Mouse (Mus musculus): ENCODE measurements around the gene Elob. TPM values are rescaled to one million over a fixed set of nuclear protein-coding genes. Genes with fewer than 3 reads are reported as not detected.

The Elob gene
- polyA plus RNA-seq, 1 experiment from 2014 or later, result 610 TPM

GRCm38 (mm10) chr17:23853292-23853691, 24.4 kb upstream of the Elob start:
- ATAC-seq (no peak), DNase-seq (ENCODE audit: low read depth, low spot score) (no peak)
- CTCF ChIA-PET, result interaction anchor here (0.8 to 2.1 kb wide), 10 partner anchors 12 to 107 kb away, joined by 3 to 11 read pairs (median 5); partner anchors contain the start of genes Elob and Prss33
- POLR2A ChIA-PET, result interaction anchor here (1.4 to 1.8 kb wide), 2 partner anchors 17 to 23 kb away, joined by 3 to 4 read pairs; partner anchors contain the start of gene Prss33
- H3K27me3 ChIP-seq, result no peaks in the 10 kb centered on the region
- in situ Hi-C loops (cut with MboI; ENCODE audit: low pct_unique_long_range_greater_than_20kb), result no loop called here
- peak; percentile 64 for TF ChIP-seq CTCF (IDR thresholded peaks at IDR 0.05)

- TF ChIP-seq CTCF (IDR thresholded peaks at IDR 0.05), result peak; percentile 93
- POLR2A ChIA-PET, result no interaction called here
- CTCF ChIA-PET, result interaction anchor here (0.6 to 2.6 kb wide), 5 partner anchors 22 to 125 kb away, joined by 3 to 9 read pairs (median 3); partner anchors contain the start of gene Elob
- ATAC-seq (no peak), DNase-seq (ENCODE audit: low read depth, low spot score) (no peak)
- H3K27me3 ChIP-seq, result no peaks in the 10 kb centered on the region
- in situ Hi-C loops (cut with MboI; ENCODE audit: low pct_unique_long_range_greater_than_20kb), result no loop called here
These were observed 22.2 kb upstream of the Elob start for GRCm38 (mm10) chr17:23850853-23851749.

- ChIA-PET CTCF (interaction anchor here (1.4 to 2.6 kb wide), 2 partner anchors 20 to 25 kb away, joined by 4 to 9 read pairs; partner anchors contain the start of gene Elob), POLR2A (no interaction called here)
- no peaks in the 10 kb centered on the region for H3K27me3 ChIP-seq
- peak; percentile 31 for TF ChIP-seq CTCF (IDR thresholded peaks at IDR 0.05)
- in situ Hi-C loops (cut with MboI; ENCODE audit: low pct_unique_long_range_greater_than_20kb), result no loop called here
- DNase-seq (ENCODE audit: low read depth, low spot score) (no peak), ATAC-seq (no peak)
These were observed 21.1 kb upstream of the Elob start for GRCm38 (mm10) chr17:23850028-23850427.

GRCm38 (mm10) chr17:23843812-23844273, 14.9 kb upstream of the Elob start, which contains the start of the genes Prss32 and Prss41:
TSS of gene Prss32 (plus strand) at chr17:23843855.
TSS of gene Prss41 (minus strand) at chr17:23844172.
- DNase-seq (ENCODE audit: low read depth, low spot score), result no peak
- H3K27me3 ChIP-seq, result no peaks in the 10 kb centered on the region
- in situ Hi-C loops (cut with MboI; ENCODE audit: low pct_unique_long_range_greater_than_20kb), result no loop called here
- ChIA-PET POLR2A (no interaction called here), CTCF (interaction anchor here (0.9 to 2.9 kb wide), 13 partner anchors 10 to 138 kb away, joined by 3 to 23 read pairs (median 4); partner anchors contain the start of gene Elob)
- peak; percentile 67 for TF ChIP-seq CTCF (IDR thresholded peaks at IDR 0.05)
- no peak for ATAC-seq

GRCm38 (mm10) chr17:23843141-23843811, 14.3 kb upstream of the Elob start:
- CTCF ChIA-PET, result interaction anchor here (0.9 to 2.9 kb wide), 12 partner anchors 11 to 139 kb away, joined by 3 to 23 read pairs (median 5); partner anchors contain the start of gene Elob
- H3K27me3 ChIP-seq, result no peaks in the 10 kb centered on the region
- POLR2A ChIA-PET, result no interaction called here
- DNase-seq (ENCODE audit: low read depth, low spot score), result no peak
- peak; percentile 53 for TF ChIP-seq CTCF (IDR thresholded peaks at IDR 0.05)
- ATAC-seq, result no peak
- in situ Hi-C loops (cut with MboI; ENCODE audit: low pct_unique_long_range_greater_than_20kb), result no loop called here

- DNase-seq (ENCODE audit: low read depth, low spot score), result no peak
- in situ Hi-C loops (cut with MboI; ENCODE audit: low pct_unique_long_range_greater_than_20kb), result no loop called here
- TF ChIP-seq CTCF (IDR thresholded peaks at IDR 0.05), result no peak
- ChIA-PET POLR2A (no interaction called here), CTCF (interaction anchor here (1.2 to 1.7 kb wide), 2 partner anchors 11 to 12 kb away, joined by 3 to 5 read pairs; no protein-coding TSS in a partner anchor)
- H3K27me3 ChIP-seq, result no peaks in the 10 kb centered on the region
- ATAC-seq, result peak; percentile 14
These were observed 12.2 kb upstream of the Elob start for GRCm38 (mm10) chr17:23841145-23841544.

- ChIA-PET CTCF (interaction anchor here (0.8 to 1.3 kb wide), 2 partner anchors 17 to 35 kb away, joined by 3 read pairs; no protein-coding TSS in a partner anchor), POLR2A (interaction anchor here (1.0 kb wide), 1 partner anchor 18 kb away, joined by 4 read pairs; no protein-coding TSS in a partner anchor)
- in situ Hi-C loops (cut with MboI; ENCODE audit: low pct_unique_long_range_greater_than_20kb), result no loop called here
- ATAC-seq, result no peak
- no peak for DNase-seq (ENCODE audit: low read depth, low spot score)
- no peak for TF ChIP-seq CTCF (IDR thresholded peaks at IDR 0.05)
- no peaks in the 10 kb centered on the region for H3K27me3 ChIP-seq
These were observed 7.2 kb upstream of the Elob start, which contains the start of gene Prss33 for GRCm38 (mm10) chr17:23836006-23836575. TSS of gene Prss33 (minus strand) at chr17:23836056.

GRCm38 (mm10) chr17:23831201-23831600, 2.3 kb upstream of the Elob start:
- ATAC-seq (no peak), DNase-seq (ENCODE audit: low read depth, low spot score) (no peak)
- H3K27me3 ChIP-seq, result no peaks in the 10 kb centered on the region
- no peak for TF ChIP-seq CTCF (IDR thresholded peaks at IDR 0.05)
- POLR2A ChIA-PET, result no interaction called here
- CTCF ChIA-PET, result interaction anchor here (0.9 to 2.7 kb wide), 3 partner anchors 12 to 137 kb away, joined by 3 to 23 read pairs (median 8); partner anchors contain the start of genes Prss32 and Prss41
- in situ Hi-C loops (cut with MboI; ENCODE audit: low pct_unique_long_range_greater_than_20kb), result no loop called here

- ATAC-seq, result peak; percentile 51
- H3K27me3 ChIP-seq, result no peaks in the 10 kb centered on the region
- in situ Hi-C loops (cut with MboI; ENCODE audit: low pct_unique_long_range_greater_than_20kb), result no loop called here
- CTCF ChIA-PET, result interaction anchor here (0.7 to 3.3 kb wide), 16 partner anchors 15 to 134 kb away, joined by 3 to 23 read pairs (median 4); partner anchors contain the start of genes Prss32 and Prss41
- POLR2A ChIA-PET, result interaction anchor here (0.9 to 1.7 kb wide), 3 partner anchors 10 to 22 kb away, joined by 3 to 5 read pairs (median 3); no protein-coding TSS in a partner anchor
- DNase-seq (ENCODE audit: low read depth, low spot score), result no peak
- TF ChIP-seq CTCF (IDR thresholded peaks at IDR 0.05), result no peak
These were observed 500 bp downstream of the Elob start for GRCm38 (mm10) chr17:23828271-23829001.
